Mouse (Mus musculus): ENCODE measurements at regions not wholly inside any gene's neighbourhood (a gene's known extent, or its start where the extent isn't known, plus 50 kb on each side); places are given as distances from the start of the nearest gene placed in this dataset.

DNA sequence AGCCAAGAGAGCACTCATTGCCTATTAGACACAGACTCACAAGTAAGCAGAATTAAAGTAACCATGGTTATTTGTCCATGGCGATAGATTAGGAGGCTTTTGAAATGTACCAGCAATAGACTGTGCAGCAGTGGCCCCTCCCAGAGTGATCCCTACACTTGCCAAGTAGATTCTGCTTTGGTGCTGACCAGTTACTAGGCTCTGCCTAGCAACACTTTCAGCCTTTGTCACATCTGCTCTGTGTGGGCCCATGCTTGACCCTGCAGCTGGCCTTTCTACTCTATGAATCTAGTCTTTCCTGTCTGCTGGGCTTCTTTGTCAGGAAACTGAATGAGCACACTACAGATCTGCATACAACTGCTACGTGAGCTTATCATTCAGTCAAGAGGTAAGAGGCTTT is 215.5 kb upstream of the Egfl6 start:
- TF ChIP-seq GATA1 (IDR thresholded peaks at IDR 0.05; ENCODE audit: low read length) (no peak), TAL1 (IDR thresholded peaks at IDR 0.05; ENCODE audit: low read length) (no peak)

Measured in erythroblast, embryonic 14.5 days (primary cell).